Mouse (Mus musculus) testis, adult 2 months (tissue): Measurements from ENCODE around the gene Cdk5rap1. TPM values are rescaled to one million over a fixed set of nuclear protein-coding genes. Genes with fewer than 3 reads are reported as not detected.

Experiments
- H3K27ac ChIP-seq: fragments of 200-500 bp; 2 replicates; pipeline ENCODE4 v1.5.1; 2012; ENCODE audit warnings: low read depth, low read length; ENCODE audit not compliant: control insufficient read depth, insufficient read depth
- H3K27me3 ChIP-seq: fragments of 200-500 bp; 2 replicates; pipeline ENCODE4 v1.6.1; 2012; ENCODE audit warnings: mild to moderate bottlenecking, low read length, moderate library complexity; ENCODE audit not compliant: control insufficient read depth, insufficient read depth
- H3K36me3 ChIP-seq: fragments of 200-500 bp; 2 replicates; pipeline ENCODE4 v1.6.1; 2012; ENCODE audit warnings: mild to moderate bottlenecking, low read length; ENCODE audit not compliant: control insufficient read depth, insufficient read depth
- H3K4me1 ChIP-seq: fragments of 200-500 bp; 2 replicates; pipeline ENCODE4 v1.6.1; 2012; ENCODE audit warnings: low read length; ENCODE audit not compliant: control insufficient read depth, insufficient read depth
- H3K4me3 ChIP-seq: fragments of 200-500 bp; 2 replicates; pipeline ENCODE4 v1.5.1; 2012; ENCODE audit warnings: low read depth, mild to moderate bottlenecking, low read length, moderate library complexity, mixed read lengths; ENCODE audit not compliant: control insufficient read depth
- CTCF ChIP-seq: fragments of 200-500 bp; IDR thresholded peaks from 2 replicates; pipeline ENCODE4 v1.5.1; 2012; ENCODE audit warnings: low read depth, mild to moderate bottlenecking, inconsistent platforms, low read length, moderate library complexity; ENCODE audit not compliant: control insufficient read depth, insufficient read depth, insufficient replicate concordance
- POLR2A ChIP-seq: fragments of 200-500 bp; IDR thresholded peaks from 2 replicates; pipeline ENCODE4 v1.6.1; 2012; ENCODE audit warnings: low read depth, mild to moderate bottlenecking, inconsistent platforms, low read length, moderate library complexity; ENCODE audit not compliant: control insufficient read depth
- polyA plus RNA-seq: library from polyadenylated mRNA; depleted of rRNA; stranded (reverse); fragments of >200 nt; gene quantifications from 2 replicates; pipeline ENCODE4 v1.2.3, GENCODE M21; 2012

Gene Cdk5rap1
- polyA plus RNA-seq, 1 experiment = 5.0 TPM

GRCm38 (mm10) chr2:154410355-154410754, 37.5 kb upstream of the Cdk5rap1 start:
- Histone ChIP-seq H3K4me1 (peaks cover 15% of the 10 kb centered on the region), H3K36me3 (no peaks in the 10 kb centered on the region), H3K27ac (no peak overlapping the region), H3K4me3 (no peak overlapping the region), H3K27me3 (no peaks in the 10 kb centered on the region)
- no peak for TF ChIP-seq CTCF
- TF ChIP-seq POLR2A = no peak

DNA sequence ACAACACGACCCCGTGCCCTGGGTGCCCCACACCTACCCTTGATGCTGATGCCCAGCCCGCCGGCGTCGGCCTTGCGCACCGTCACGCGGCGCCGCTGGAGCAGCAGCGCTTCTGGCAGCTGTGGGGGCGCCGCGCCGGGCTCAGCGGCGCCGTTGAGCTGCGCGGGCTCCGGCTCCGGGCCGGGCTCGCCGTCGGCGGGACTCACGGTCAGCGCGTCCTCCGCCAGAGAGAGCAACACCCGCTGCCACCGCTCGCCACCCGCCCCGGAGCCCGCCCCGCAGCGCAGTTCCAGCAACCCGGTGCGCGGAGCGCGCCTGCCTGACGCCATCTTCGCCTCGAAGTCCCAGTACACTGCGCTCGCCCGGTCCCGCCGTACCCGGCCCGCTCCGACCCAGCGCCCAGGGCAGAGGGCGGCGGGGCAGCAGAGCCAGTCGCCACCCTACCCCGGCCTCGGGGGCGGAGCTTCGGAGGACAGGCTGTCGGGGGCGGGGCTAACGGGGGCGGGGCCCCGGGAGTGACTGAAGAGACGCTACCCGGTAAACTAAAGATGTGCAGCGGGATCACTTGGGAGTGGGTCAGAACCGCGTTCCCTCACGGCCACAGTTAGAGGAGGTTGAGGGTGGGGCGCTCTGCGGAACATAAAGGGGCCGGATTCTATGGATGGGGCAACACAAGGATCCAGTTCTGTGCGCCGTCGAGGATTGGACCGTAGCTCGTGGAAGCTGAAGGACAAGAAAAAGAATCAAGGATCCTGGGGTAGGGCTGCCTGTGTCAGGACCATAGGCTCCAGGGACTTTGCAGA, 35.0 kb upstream of the Cdk5rap1 start, which contains the start of gene Snta1:
Snta1 (minus strand) TSS at position 457 of the 803 bp plus-strand sequence.
- Histone ChIP-seq H3K27me3 (no peaks in the 10 kb centered on the region), H3K4me3 (peak within 1 kb of the TSS; percentile 87), H3K4me1 (peaks cover 21% of the 10 kb centered on the region), H3K27ac (peak within 1 kb of the TSS; percentile 23; the same call in 1 of the 2 replicates), H3K36me3 (no peaks in the 10 kb centered on the region)
- TF ChIP-seq CTCF (no peak), POLR2A (peak; percentile 59; the same call in 1 of the 2 replicates)

DNA sequence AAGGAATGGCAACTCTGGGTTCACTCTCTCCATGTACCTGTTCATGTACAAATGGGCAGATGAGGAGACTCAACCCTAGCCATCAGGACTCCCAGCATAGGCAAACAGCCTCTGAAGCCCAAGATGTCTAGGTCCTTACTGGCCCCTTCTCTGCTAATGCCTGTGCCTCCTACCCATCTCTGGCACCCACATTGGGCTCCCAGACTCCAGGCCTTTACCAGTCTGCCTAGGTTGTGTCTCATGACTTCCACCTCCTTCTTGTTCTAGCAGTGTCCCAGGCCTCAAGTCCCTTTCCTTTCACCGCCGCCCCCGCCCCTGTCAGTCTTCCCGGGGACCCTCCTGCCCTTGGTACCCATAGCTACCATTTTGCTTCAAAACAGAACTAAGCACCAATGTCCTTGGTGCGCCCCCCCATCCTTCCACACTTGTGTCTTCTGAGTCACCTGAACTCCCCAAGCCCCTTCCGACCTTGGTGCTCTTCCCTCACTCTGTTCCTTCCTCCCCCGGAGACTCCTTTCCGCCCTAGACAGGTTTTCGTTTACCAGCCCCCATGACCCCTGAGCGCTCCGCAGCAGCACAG, 34.3 kb upstream of the Cdk5rap1 start:
- Histone ChIP-seq H3K4me3 (peak overlapping the region; percentile 87), H3K4me1 (peaks cover 21% of the 10 kb centered on the region), H3K36me3 (no peaks in the 10 kb centered on the region), H3K27ac (peak overlapping the region; percentile 23; the same call in 1 of the 2 replicates), H3K27me3 (no peaks in the 10 kb centered on the region)
- TF ChIP-seq CTCF (no peak), POLR2A (no peak)

GRCm38 (mm10) chr2:154405447-154405994, 32.7 kb upstream of the Cdk5rap1 start:
- no peak overlapping the region for H3K27ac ChIP-seq
- no peaks in the 10 kb centered on the region for H3K27me3 ChIP-seq
- TF ChIP-seq CTCF = no peak
- peaks cover 21% of the 10 kb centered on the region for H3K4me1 ChIP-seq
- H3K4me3 ChIP-seq = peak overlapping the region; percentile 36; the same call in 1 of the 2 replicates
- H3K36me3 ChIP-seq = no peaks in the 10 kb centered on the region

GRCm38 (mm10) chr2:154402811-154403210, 30.0 kb upstream of the Cdk5rap1 start:
- TF ChIP-seq CTCF = no peak
- no peak for TF ChIP-seq POLR2A
- H3K4me3 ChIP-seq = no peak overlapping the region
- no peak overlapping the region for H3K27ac ChIP-seq
- peaks cover 19% of the 10 kb centered on the region for H3K4me1 ChIP-seq
- H3K36me3 ChIP-seq = no peaks in the 10 kb centered on the region
- H3K27me3 ChIP-seq = no peaks in the 10 kb centered on the region

- H3K27me3 ChIP-seq = no peaks in the 10 kb centered on the region
- H3K36me3 ChIP-seq = no peaks in the 10 kb centered on the region
- peaks cover 13% of the 10 kb centered on the region for H3K4me1 ChIP-seq
- no peak overlapping the region for H3K4me3 ChIP-seq
- no peak overlapping the region for H3K27ac ChIP-seq
- TF ChIP-seq POLR2A (no peak), CTCF (no peak)
Measured at GRCm38 (mm10) chr2:154401976-154402375, 29.2 kb upstream of the Cdk5rap1 start.

DNA sequence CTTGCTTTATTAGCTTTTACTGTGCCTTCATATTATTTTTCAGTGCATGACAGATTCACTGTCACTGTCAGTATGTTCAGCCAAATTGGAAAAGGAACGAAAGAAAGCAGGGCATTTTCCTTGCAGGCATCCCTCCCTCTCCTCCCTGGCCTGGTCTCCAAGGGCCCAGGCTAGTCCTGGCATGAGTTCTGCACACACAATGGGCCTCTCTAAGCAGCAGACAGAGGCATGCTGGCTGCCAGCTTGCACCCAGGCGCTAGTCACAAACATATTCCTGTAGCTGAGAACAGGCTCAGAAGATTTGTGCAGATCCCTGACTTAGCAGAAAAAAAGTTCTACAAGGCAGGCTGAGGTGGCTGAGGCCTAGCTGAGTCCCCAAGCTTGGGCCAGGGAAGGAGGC, 26.5 kb upstream of the Cdk5rap1 start:
- TF ChIP-seq CTCF (no peak), POLR2A (no peak)
- Histone ChIP-seq H3K27ac (no peak overlapping the region), H3K36me3 (no peaks in the 10 kb centered on the region), H3K4me1 (peaks cover 8% of the 10 kb centered on the region), H3K4me3 (no peak overlapping the region), H3K27me3 (no peaks in the 10 kb centered on the region)
